Mouse (Mus musculus): ENCODE measurements at regions not wholly inside any gene's neighbourhood (a gene's known extent, or its start where the extent isn't known, plus 50 kb on each side); places are given as distances from the start of the nearest gene placed in this dataset.

GRCm38 (mm10) chr11:37498463-37499015 lies 262.8 kb upstream of the Tenm2 start:
- TF ChIP-seq CTCF (IDR thresholded peaks at IDR 0.05; ENCODE audit: low read depth) (no peak), EP300 (IDR thresholded peaks at IDR 0.05; ENCODE audit: low read depth) (no peak)
